Mouse (Mus musculus) thymus, postnatal 10 days (tissue): ENCODE results near the gene Elovl1.
A peak's percentile ranks its signal among the peaks of the same experiment; 100 is the strongest.

Experiments
- DNase-seq, 2 experiments: peaks; one replicate each; pipeline ENCODE4 v3.0.0; 2021; ENCODE audit warnings: low spot score in 2 of 2

Elovl1 gene

DNA sequence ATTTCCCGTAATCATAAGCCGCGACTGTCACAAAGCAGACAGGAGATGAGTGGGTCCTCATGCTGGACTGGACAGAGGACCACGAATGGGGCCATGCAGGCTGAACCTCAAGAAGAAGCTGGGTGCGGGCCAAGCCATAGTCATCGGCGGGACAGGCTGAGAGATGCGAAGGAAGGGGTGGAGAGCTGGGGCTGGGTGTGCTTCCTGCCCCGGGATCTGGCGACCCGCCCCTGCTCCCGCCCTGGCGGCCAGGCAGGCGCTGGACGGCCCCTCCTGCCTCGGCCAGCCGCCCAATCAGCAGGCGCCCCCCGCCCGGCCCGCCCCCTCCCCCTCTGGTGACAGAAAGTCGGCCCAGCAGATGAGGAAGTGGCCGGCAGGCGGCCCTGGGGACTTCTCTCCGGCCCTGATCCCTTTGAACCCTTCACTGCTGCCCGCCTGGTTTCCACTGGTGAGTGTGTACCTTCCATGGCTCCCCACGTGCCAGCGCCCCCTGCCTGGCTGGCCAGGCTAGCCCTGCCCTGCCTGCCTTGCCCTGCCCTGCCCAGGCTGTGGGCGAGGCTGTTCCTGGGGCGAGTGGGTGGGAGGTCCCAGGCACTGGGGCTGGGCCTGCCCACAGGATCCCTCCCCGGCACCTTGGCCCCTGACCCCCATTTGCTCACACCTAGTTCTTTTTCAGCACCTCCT is at the start of gene Elovl1:
TSS of gene Elovl1 (plus strand) at position 326 of the 684 bp plus-strand sequence.
- DNase-seq = peak; percentile 58 to 60

DNA sequence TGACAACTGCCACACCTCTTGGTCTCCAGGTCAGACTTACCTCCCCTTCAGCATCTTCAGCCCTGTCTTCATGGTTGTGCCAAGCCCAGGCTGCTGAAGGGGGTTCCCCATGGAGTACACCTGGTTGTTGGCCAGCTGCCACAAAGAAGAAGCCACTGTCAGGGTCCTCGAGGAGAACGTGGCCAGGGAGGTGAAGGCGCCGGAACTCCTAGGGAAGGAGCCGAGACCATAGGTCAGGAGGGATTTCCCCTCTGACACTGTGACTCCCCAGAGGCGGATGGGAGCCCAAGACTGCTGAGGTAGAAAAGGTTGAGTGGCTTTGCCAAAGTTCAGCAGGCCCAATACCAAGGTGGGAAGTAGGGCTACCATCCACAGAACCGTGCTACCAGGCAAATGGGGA is 44.6 kb upstream of the Elovl1 start:
- DNase-seq = no peak

DNA sequence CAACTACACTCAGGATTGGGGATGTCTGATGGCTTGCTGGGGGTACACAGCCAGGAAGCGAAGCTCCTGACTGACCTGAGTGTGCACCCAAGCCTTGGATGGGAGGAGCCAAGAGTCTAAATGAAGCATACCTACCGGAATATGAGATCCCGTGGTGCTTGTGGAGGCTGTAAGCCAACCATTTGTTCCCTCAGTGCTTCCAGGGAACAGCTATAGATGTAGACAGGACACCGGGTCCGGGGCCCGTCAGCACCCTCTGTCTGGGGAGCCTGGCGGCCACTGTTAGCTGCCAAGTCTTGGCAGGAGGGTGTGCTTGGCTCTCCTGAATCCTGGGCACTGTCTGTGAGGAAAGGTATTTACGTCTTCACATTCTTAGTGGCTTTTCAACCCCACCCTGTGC is 40.6 kb upstream of the Elovl1 start:
- no peak for DNase-seq

DNA sequence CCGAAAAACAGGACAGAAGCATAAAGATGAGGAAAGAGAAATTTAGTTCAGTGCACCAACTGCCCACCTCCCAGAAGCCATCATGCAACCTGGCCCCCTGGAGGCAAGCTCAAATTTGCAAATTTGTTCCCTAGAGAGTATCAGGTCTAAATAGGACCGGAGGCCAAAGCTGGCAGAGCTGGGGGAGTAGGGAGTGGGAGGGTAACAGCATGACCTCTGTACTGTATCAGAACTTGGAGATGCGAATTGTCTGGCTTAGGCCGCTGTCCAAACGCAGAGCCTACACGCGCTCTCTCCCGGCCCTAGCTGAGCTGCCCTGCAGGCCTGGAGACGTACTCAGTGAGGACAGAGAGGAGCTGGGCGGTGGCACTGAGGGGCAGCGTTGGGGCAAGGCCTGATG is 37.7 kb upstream of the Elovl1 start:
- no peak for DNase-seq

DNA sequence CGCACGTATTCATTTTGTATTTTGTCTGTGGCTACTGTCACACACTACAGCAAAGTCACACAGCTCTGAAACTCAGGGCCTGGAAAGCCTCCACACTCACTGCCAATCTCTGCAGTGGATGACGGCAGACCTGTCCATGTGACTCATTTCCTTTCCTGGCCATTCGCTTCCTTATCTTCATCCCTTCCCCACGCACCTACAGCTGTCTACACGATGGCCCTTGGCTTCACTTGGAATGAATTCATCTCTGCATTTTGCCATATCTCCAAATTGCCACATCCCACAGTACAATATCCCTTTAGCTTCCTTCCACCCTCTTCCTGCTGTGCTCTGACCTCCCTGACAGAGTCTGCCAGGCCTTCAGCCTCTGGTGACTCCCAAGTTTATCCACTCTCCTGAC is 33.4 kb upstream of the Elovl1 start:
- no peak for DNase-seq

- DNase-seq = no peak
Observed at GRCm38 (mm10) chr4:118395289-118395688, 32.6 kb upstream of the Elovl1 start.

DNA sequence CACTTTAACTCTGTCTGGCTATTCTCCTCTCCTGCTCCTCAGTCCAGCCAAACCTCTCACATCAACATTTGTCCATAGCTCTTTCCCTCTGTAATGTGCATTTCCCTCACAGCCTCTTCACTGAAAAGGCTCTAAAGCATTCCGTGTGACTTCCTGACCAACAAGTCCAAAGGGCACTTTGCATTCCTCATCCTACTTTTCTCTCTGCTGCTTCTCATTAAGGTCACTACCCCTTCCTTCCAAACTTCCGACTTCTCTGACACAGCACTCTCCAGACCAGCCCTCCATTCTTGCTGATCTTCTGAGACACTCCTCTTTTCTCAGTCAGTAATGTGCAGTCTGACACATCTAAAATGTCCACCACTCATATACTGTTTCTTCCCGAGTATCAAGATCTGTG is 31.5 kb upstream of the Elovl1 start:
- DNase-seq = no peak

DNA sequence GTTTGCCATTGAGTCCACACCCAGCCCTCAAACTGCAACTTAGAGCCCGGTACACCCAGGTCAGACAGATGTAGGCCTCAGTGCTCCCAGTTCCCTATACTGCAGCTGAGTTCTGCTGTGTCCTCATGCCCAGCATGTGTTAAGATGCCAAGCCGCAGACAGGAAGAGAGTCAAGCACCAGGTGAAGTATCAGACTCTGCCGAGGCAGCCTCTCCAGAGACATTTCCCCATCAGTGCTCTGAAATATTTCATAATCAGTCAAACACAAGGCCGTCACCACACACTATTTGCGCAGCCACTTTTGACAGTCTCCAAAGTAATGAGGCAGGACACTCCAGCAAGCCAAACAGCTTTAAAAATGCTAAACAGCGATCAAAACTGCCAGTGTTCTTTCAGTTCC is 29.5 kb upstream of the Elovl1 start:
- DNase-seq = no peak

GRCm38 (mm10) chr4:118401421-118401820 is 26.5 kb upstream of the Elovl1 start:
- DNase-seq = no peak

GRCm38 (mm10) chr4:118401918-118402317 is 26.0 kb upstream of the Elovl1 start:
- DNase-seq = no peak

GRCm38 (mm10) chr4:118402701-118403100 is 25.2 kb upstream of the Elovl1 start:
- DNase-seq = no peak

GRCm38 (mm10) chr4:118409142-118409900 is 18.6 kb upstream of the Elovl1 start, which contains the start of the genes Szt2 and Med8:
Gene Szt2 (minus strand): TSS chr4:118409273.
Gene Med8 (plus strand): TSS chr4:118409337.
- peak; percentile 84 to 87 for DNase-seq

- no peak for DNase-seq
Observed at GRCm38 (mm10) chr4:118410871-118411270, 17.0 kb upstream of the Elovl1 start.

DNA sequence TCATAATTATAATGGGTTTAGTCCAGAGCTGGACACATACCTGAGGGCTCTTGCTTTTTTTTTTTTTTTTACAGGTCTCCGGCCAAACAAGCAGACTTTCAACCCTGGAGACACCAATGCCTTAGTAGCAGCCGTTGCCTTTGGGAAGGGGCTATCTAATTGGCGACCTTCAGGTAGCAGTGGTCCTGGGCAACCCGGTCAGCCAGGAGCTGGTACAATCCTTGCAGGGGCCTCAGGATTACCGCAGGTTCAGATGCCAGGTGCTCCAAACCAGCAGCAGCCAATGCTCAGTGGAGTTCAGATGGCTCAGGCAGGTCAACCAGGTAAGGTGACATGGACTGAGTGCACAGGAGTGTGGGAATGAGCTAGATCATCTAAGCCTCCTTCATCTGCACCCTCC is 14.3 kb upstream of the Elovl1 start:
- DNase-seq = no peak

DNA sequence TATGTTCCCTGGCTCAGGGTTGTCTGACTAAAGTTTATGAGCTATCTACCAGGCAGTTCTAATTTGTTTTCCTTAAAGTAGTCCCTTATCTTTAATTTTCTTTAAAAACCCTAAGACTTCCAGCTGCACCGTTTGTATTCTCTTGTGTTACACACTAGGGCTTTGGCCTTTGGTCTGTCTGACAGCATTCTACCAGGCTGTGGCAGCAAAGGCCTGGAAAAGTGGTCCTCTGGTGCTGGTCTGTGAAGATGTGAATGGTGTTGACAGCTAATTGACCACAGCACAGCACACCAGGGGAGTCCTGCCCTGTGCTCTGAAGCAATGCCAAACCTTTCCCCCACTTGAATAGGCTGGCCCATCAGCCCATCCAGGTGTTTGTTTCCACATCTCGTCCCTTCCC is 12.1 kb upstream of the Elovl1 start:
- no peak for DNase-seq

GRCm38 (mm10) chr4:118416329-118416728 is 11.6 kb upstream of the Elovl1 start:
- DNase-seq = no peak

GRCm38 (mm10) chr4:118417112-118417797 is 10.6 kb upstream of the Elovl1 start:
- no peak for DNase-seq

DNA sequence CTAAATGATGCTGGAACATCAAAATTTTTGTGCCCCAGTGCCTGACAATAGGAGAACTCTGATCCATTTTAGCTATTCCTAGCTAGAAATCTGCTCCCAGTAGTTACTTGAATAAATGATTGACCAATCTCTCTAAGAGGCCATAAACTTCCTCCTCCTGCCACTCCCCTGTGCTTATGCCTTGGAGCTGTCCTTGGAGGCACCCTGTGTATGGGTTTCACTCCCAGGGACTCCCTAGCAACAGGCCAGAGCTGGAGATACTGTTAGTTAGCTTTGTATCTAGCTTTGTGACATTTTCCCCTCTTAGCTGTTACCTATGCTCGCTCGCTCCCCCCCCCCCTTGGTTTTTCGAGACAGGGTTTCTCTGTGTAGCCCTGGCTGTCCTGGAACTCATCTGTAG is 6.5 kb upstream of the Elovl1 start:
- no peak for DNase-seq

DNA sequence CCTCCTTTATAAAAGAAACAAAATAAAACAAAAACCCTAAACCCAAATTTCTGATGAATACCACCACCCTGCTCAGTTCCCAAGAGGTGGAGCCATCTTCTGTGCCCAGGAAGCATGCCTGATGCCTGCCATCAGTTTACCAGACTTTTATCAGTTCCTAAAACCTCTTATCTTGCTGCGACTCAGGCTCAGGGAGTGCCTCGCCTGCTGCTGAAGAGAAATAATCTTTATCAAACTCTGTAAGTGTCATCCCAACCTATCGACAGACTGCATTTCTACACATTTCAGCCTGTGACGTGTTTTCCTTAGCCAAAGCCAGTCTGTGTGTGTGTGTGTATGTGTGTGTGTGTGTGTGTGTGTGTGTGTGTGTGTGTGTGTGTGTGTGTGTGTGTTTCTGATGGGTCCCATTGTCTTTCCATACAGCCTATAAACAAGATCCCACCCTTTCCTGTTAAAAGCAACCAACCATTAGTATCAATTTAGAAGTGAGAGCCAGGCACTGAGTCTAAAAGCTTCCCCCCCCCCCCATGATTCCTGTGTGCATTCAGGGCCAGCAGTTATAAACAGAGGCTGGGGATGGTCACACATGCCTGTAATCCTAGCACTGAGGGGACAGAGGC is 3.2 kb upstream of the Elovl1 start:
- no peak for DNase-seq

GRCm38 (mm10) chr4:118425374-118425773 is 2.5 kb upstream of the Elovl1 start:
- no peak for DNase-seq

DNA sequence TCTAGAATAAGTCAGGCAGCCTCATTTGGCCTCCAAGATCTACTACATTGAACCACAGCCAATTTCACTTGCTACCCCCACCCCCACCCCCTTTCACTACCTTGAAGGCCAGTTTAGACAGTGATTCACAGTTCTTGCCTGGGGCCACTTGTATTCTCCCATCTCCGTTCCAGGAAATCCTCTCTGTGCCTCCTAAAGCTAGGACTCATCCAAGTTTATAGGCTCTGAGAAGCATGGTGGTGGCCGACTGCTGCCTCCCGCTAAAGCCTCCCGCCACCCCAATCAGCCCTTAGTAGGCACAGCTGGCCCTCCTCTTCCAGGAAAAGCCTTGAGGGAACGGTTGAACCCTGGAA is 502 bp upstream of the Elovl1 start:
- DNase-seq = no peak

GRCm38 (mm10) chr4:118428531-118429214 is 780 bp downstream of the Elovl1 start:
- no peak for DNase-seq
